Mouse (Mus musculus) liver, embryonic 13.5 days (tissue): Measurements from ENCODE around the gene Mtap. TPM values are rescaled to one million over a fixed set of nuclear protein-coding genes. Genes with fewer than 3 reads are reported as not detected.

ENCODE experiments used
- ATAC-seq: fragments of 200-750 bp; cut with Nextera tagmentation; 2 replicates; pipeline ENCODE4 v1.8.0; 2017; ENCODE audit warnings: low read depth, mild to moderate bottlenecking, moderate number of reproducible peaks, moderate library complexity
- DNase-seq: peaks from one replicate; pipeline ENCODE4 v3.0.0; 2022
- H3K27ac ChIP-seq: fragments of 300-500 bp; sonication (generic); 2 replicates; pipeline ENCODE4 v1.5.1; 2015; ENCODE audit warnings: moderate library complexity, mild to moderate bottlenecking, inconsistent platforms
- H3K27me3 ChIP-seq: fragments of 300-500 bp; sonication (generic); 2 replicates; pipeline ENCODE4 v1.6.1; 2015; ENCODE audit warnings: mild to moderate bottlenecking, inconsistent platforms
- H3K36me3 ChIP-seq: fragments of 300-500 bp; sonication (generic); 2 replicates; pipeline ENCODE4 v1.6.1; 2015; ENCODE audit warnings: mild to moderate bottlenecking, inconsistent platforms
- H3K4me1 ChIP-seq: fragments of 300-500 bp; sonication (generic); replicated peaks from 2 replicates; pipeline ENCODE4 v1.6.1; 2015; ENCODE audit warnings: inconsistent platforms
- H3K4me2 ChIP-seq: fragments of 300-500 bp; sonication (generic); 2 replicates; pipeline ENCODE4 v1.6.1; 2015; ENCODE audit warnings: inconsistent platforms, mild to moderate bottlenecking, moderate library complexity
- H3K4me3 ChIP-seq: fragments of 300-500 bp; sonication (generic); replicated peaks from 2 replicates; pipeline ENCODE4 v1.5.1; 2015; ENCODE audit warnings: mild to moderate bottlenecking, inconsistent platforms
- H3K9ac ChIP-seq: fragments of 300-500 bp; sonication (generic); 2 replicates; pipeline ENCODE4 v1.6.1; 2015; ENCODE audit warnings: mild to moderate bottlenecking, inconsistent platforms
- H3K9me3 ChIP-seq: fragments of 300-500 bp; sonication (generic); replicated peaks from 2 replicates; pipeline ENCODE4 v1.6.1; 2016; ENCODE audit warnings: inconsistent platforms
- WGBS: fragments of 180-500 bp; shearing (Covaris S2); methylation state at CpG from one replicate; pipeline ENCODE4 v1.1.7; 2015; ENCODE audit not compliant: insufficient replicate concordance; 5-methylcytosine and 5-hydroxymethylcytosine counted together
- polyA plus RNA-seq: library from polyadenylated mRNA; unstranded; fragments of >200 nt; fragmentation: Nextera tagmentation; extraction: Ambion mirVana; gene quantifications from 2 replicates; pipeline ENCODE4 v1.2.1, GENCODE M21; 2015

The Mtap gene
- polyA plus RNA-seq, 1 experiment from 2014 or later: 36.7 TPM

- H3K4me3 ChIP-seq: no peak overlapping the region
- H3K9me3 ChIP-seq: no peaks in the 10 kb centered on the region
- 81% methylated on average over 6 of the region's 6 CpGs for WGBS
- H3K4me2 ChIP-seq: no peak overlapping the region
- H3K27me3 ChIP-seq: no peaks in the 10 kb centered on the region
- H3K27ac ChIP-seq: no peak overlapping the region
- no peak for DNase-seq
- no peak overlapping the region for H3K9ac ChIP-seq
- no peaks in the 10 kb centered on the region for H3K4me1 ChIP-seq
- peaks cover 74% of the 10 kb centered on the region for H3K36me3 ChIP-seq
- ATAC-seq: no peak
Measured at GRCm38 (mm10) chr4:89170931-89171330, 34.0 kb downstream of the Mtap start.

- H3K27ac ChIP-seq: no peak overlapping the region
- H3K27me3 ChIP-seq: no peaks in the 10 kb centered on the region
- no peak for ATAC-seq
- H3K36me3 ChIP-seq: peaks cover 75% of the 10 kb centered on the region
- no peaks in the 10 kb centered on the region for H3K4me1 ChIP-seq
- no peaks in the 10 kb centered on the region for H3K9me3 ChIP-seq
- 83% methylated on average over 14 of the region's 14 CpGs for WGBS
- H3K4me3 ChIP-seq: no peak overlapping the region
- no peak for DNase-seq
- H3K9ac ChIP-seq: no peak overlapping the region
- no peak overlapping the region for H3K4me2 ChIP-seq
Measured at GRCm38 (mm10) chr4:89172873-89173605, 36.1 kb downstream of the Mtap start.

- H3K4me2 ChIP-seq: no peak overlapping the region
- WGBS: 71% methylated on average over 6 of the region's 6 CpGs
- no peak for DNase-seq
- no peak overlapping the region for H3K27ac ChIP-seq
- H3K36me3 ChIP-seq: peaks cover 78% of the 10 kb centered on the region
- no peaks in the 10 kb centered on the region for H3K4me1 ChIP-seq
- no peak for ATAC-seq
- H3K9me3 ChIP-seq: no peaks in the 10 kb centered on the region
- no peaks in the 10 kb centered on the region for H3K27me3 ChIP-seq
- H3K9ac ChIP-seq: no peak overlapping the region
- no peak overlapping the region for H3K4me3 ChIP-seq
Measured at GRCm38 (mm10) chr4:89177514-89178307, 40.8 kb downstream of the Mtap start.

GRCm38 (mm10) chr4:89180121-89180520 lies 43.2 kb downstream of the Mtap start:
- peaks cover 57% of the 10 kb centered on the region for H3K36me3 ChIP-seq
- H3K9me3 ChIP-seq: no peaks in the 10 kb centered on the region
- H3K4me1 ChIP-seq: no peaks in the 10 kb centered on the region
- ATAC-seq (no peak), DNase-seq (no peak)
- H3K4me3 ChIP-seq: no peak overlapping the region
- no peak overlapping the region for H3K4me2 ChIP-seq
- no peak overlapping the region for H3K9ac ChIP-seq
- H3K27ac ChIP-seq: no peak overlapping the region
- 88% methylated on average over 5 of the region's 5 CpGs for WGBS
- no peaks in the 10 kb centered on the region for H3K27me3 ChIP-seq

GRCm38 (mm10) chr4:89181656-89182055 lies 44.7 kb downstream of the Mtap start:
- Histone ChIP-seq H3K4me1 (no peaks in the 10 kb centered on the region), H3K9me3 (no peaks in the 10 kb centered on the region), H3K27ac (no peak overlapping the region), H3K9ac (no peak overlapping the region), H3K36me3 (peaks cover 43% of the 10 kb centered on the region), H3K4me2 (no peak overlapping the region), H3K27me3 (no peaks in the 10 kb centered on the region), H3K4me3 (no peak overlapping the region)
- ATAC-seq (no peak), DNase-seq (no peak)
- WGBS: 85% methylated on average over 2 of the region's 2 CpGs

- Histone ChIP-seq H3K27ac (no peak overlapping the region), H3K4me3 (no peak overlapping the region), H3K9me3 (no peaks in the 10 kb centered on the region), H3K27me3 (no peaks in the 10 kb centered on the region), H3K9ac (no peak overlapping the region), H3K4me1 (no peaks in the 10 kb centered on the region), H3K4me2 (no peak overlapping the region), H3K36me3 (peaks cover 36% of the 10 kb centered on the region)
- no peak for DNase-seq
- WGBS: 80% methylated on average over 3 of the region's 3 CpGs
- no peak for ATAC-seq
Measured at GRCm38 (mm10) chr4:89182486-89182885, 45.6 kb downstream of the Mtap start.

GRCm38 (mm10) chr4:89195481-89195880 lies 58.6 kb downstream of the Mtap start:
- Histone ChIP-seq H3K9ac (no peak overlapping the region), H3K4me2 (no peak overlapping the region), H3K36me3 (no peaks in the 10 kb centered on the region), H3K27me3 (no peaks in the 10 kb centered on the region), H3K4me3 (no peak overlapping the region), H3K9me3 (no peaks in the 10 kb centered on the region), H3K27ac (no peak overlapping the region), H3K4me1 (no peaks in the 10 kb centered on the region)
- WGBS: 63% methylated on average over 4 of the region's 4 CpGs
- ATAC-seq: no peak
- DNase-seq: no peak

GRCm38 (mm10) chr4:89197128-89197527 lies 60.2 kb downstream of the Mtap start:
- Histone ChIP-seq H3K9ac (no peak overlapping the region), H3K27me3 (no peaks in the 10 kb centered on the region)
- DNase-seq: no peak

GRCm38 (mm10) chr4:89200806-89201205 lies 63.9 kb downstream of the Mtap start:
- no peak overlapping the region for H3K4me3 ChIP-seq
- H3K27me3 ChIP-seq: no peaks in the 10 kb centered on the region
- H3K4me2 ChIP-seq: no peak overlapping the region
- no peak overlapping the region for H3K9ac ChIP-seq
- H3K9me3 ChIP-seq: no peaks in the 10 kb centered on the region
- H3K4me1 ChIP-seq: no peaks in the 10 kb centered on the region
- H3K36me3 ChIP-seq: no peaks in the 10 kb centered on the region
- H3K27ac ChIP-seq: no peak overlapping the region
- ATAC-seq: no peak
- WGBS: 59% methylated on average over 1 of the region's 1 CpGs
- no peak for DNase-seq

More at GRCm38 (mm10) chr4:89197128-89197527, 60.2 kb downstream of the Mtap start:
- Histone ChIP-seq H3K27ac (no peak overlapping the region), H3K4me1 (no peaks in the 10 kb centered on the region), H3K9me3 (no peaks in the 10 kb centered on the region), H3K4me2 (no peak overlapping the region), H3K36me3 (no peaks in the 10 kb centered on the region), H3K4me3 (no peak overlapping the region)
- no peak for ATAC-seq

GRCm38 (mm10) chr4:89209310-89209709 lies 72.4 kb downstream of the Mtap start:
- no peak for ATAC-seq
- Histone ChIP-seq H3K9ac (no peak overlapping the region), H3K4me1 (no peaks in the 10 kb centered on the region)

GRCm38 (mm10) chr4:89210314-89210713 lies 73.4 kb downstream of the Mtap start:
- 54% methylated on average over 7 of the region's 7 CpGs for WGBS
- no peak overlapping the region for H3K9ac ChIP-seq
- ATAC-seq (no peak), DNase-seq (no peak)
- no peaks in the 10 kb centered on the region for H3K9me3 ChIP-seq
- H3K27ac ChIP-seq: no peak overlapping the region
- no peaks in the 10 kb centered on the region for H3K27me3 ChIP-seq
- no peaks in the 10 kb centered on the region for H3K4me1 ChIP-seq
- no peaks in the 10 kb centered on the region for H3K36me3 ChIP-seq
- no peak overlapping the region for H3K4me2 ChIP-seq
- H3K4me3 ChIP-seq: no peak overlapping the region

More at GRCm38 (mm10) chr4:89209310-89209709, 72.4 kb downstream of the Mtap start:
- DNase-seq: no peak
- Histone ChIP-seq H3K9me3 (no peaks in the 10 kb centered on the region), H3K36me3 (no peaks in the 10 kb centered on the region), H3K27me3 (no peaks in the 10 kb centered on the region), H3K4me3 (no peak overlapping the region), H3K4me2 (no peak overlapping the region), H3K27ac (no peak overlapping the region)

GRCm38 (mm10) chr4:89212178-89212577 lies 75.3 kb downstream of the Mtap start:
- Histone ChIP-seq H3K4me3 (no peak overlapping the region), H3K36me3 (no peaks in the 10 kb centered on the region), H3K27me3 (no peaks in the 10 kb centered on the region), H3K4me1 (no peaks in the 10 kb centered on the region), H3K9ac (no peak overlapping the region), H3K27ac (no peak overlapping the region), H3K4me2 (no peak overlapping the region), H3K9me3 (no peaks in the 10 kb centered on the region)
- no peak for ATAC-seq
- DNase-seq: no peak
- WGBS: 14% methylated on average over 3 of the region's 3 CpGs
